Mouse (Mus musculus) liver, embryonic 13.5 days (tissue): ENCODE results near the gene Tango2. TPM values are rescaled to one million over a fixed set of nuclear protein-coding genes. Genes with fewer than 3 reads are reported as not detected.
"Not testable (repeated sequence)": the region's sequence is repeated elsewhere in the genome, so short reads cannot be mapped to it uniquely, and the experiment has no call there.

ENCODE experiments used
- ATAC-seq: fragments of 200-750 bp; cut with Nextera tagmentation; 2 replicates; pipeline ENCODE4 v1.8.0; 2017; ENCODE audit warnings: low read depth, mild to moderate bottlenecking, moderate number of reproducible peaks, moderate library complexity
- DNase-seq: peaks from one replicate; pipeline ENCODE4 v3.0.0; 2022
- H3K27ac ChIP-seq: fragments of 300-500 bp; sonication (generic); 2 replicates; pipeline ENCODE4 v1.5.1; 2015; ENCODE audit warnings: moderate library complexity, mild to moderate bottlenecking, inconsistent platforms
- H3K27me3 ChIP-seq: fragments of 300-500 bp; sonication (generic); 2 replicates; pipeline ENCODE4 v1.6.1; 2015; ENCODE audit warnings: mild to moderate bottlenecking, inconsistent platforms
- H3K36me3 ChIP-seq: fragments of 300-500 bp; sonication (generic); 2 replicates; pipeline ENCODE4 v1.6.1; 2015; ENCODE audit warnings: mild to moderate bottlenecking, inconsistent platforms
- H3K4me1 ChIP-seq: fragments of 300-500 bp; sonication (generic); replicated peaks from 2 replicates; pipeline ENCODE4 v1.6.1; 2015; ENCODE audit warnings: inconsistent platforms
- H3K4me2 ChIP-seq: fragments of 300-500 bp; sonication (generic); 2 replicates; pipeline ENCODE4 v1.6.1; 2015; ENCODE audit warnings: inconsistent platforms, mild to moderate bottlenecking, moderate library complexity
- H3K4me3 ChIP-seq: fragments of 300-500 bp; sonication (generic); replicated peaks from 2 replicates; pipeline ENCODE4 v1.5.1; 2015; ENCODE audit warnings: mild to moderate bottlenecking, inconsistent platforms
- H3K9ac ChIP-seq: fragments of 300-500 bp; sonication (generic); 2 replicates; pipeline ENCODE4 v1.6.1; 2015; ENCODE audit warnings: mild to moderate bottlenecking, inconsistent platforms
- H3K9me3 ChIP-seq: fragments of 300-500 bp; sonication (generic); replicated peaks from 2 replicates; pipeline ENCODE4 v1.6.1; 2016; ENCODE audit warnings: inconsistent platforms
- WGBS: fragments of 180-500 bp; shearing (Covaris S2); methylation state at CpG from one replicate; pipeline ENCODE4 v1.1.7; 2015; ENCODE audit not compliant: insufficient replicate concordance; 5-methylcytosine and 5-hydroxymethylcytosine counted together
- polyA plus RNA-seq: library from polyadenylated mRNA; unstranded; fragments of >200 nt; fragmentation: Nextera tagmentation; extraction: Ambion mirVana; gene quantifications from 2 replicates; pipeline ENCODE4 v1.2.1, GENCODE M21; 2015

Gene Tango2
- polyA plus RNA-seq, 1 experiment from 2014 or later, result 69.6 TPM

GRCm38 (mm10) chr16:18289614-18290013 is 58.3 kb downstream of the Tango2 start:
- Histone ChIP-seq H3K36me3 (peaks cover 27% of the 10 kb centered on the region), H3K4me3 (peak overlapping the region; percentile 94), H3K4me1 (peaks cover 35% of the 10 kb centered on the region), H3K4me2 (peak overlapping the region; percentile 58), H3K9ac (peak overlapping the region; percentile 68), H3K27ac (peak overlapping the region; percentile 75)
- not testable (repeated sequence) for DNase-seq, ATAC-seq, H3K27me3 ChIP-seq, H3K9me3 ChIP-seq
- WGBS, result 3% methylated on average over 10 of the region's 10 CpGs

GRCm38 (mm10) chr16:18289067-18289588 is 58.8 kb downstream of the Tango2 start, which contains the start of gene Dgcr8:
Gene Dgcr8, minus strand, starts transcription at chr16:18289246.
- peak within 1 kb of the TSS; percentile 92 for H3K27ac ChIP-seq

GRCm38 (mm10) chr16:18288581-18289061 is 59.3 kb downstream of the Tango2 start:
- Histone ChIP-seq H3K27ac (peak overlapping the region; percentile 92), H3K36me3 (peaks cover 37% of the 10 kb centered on the region), H3K4me1 (peaks cover 35% of the 10 kb centered on the region), H3K9ac (peak overlapping the region; percentile 97), H3K4me3 (peak overlapping the region; percentile 94), H3K4me2 (peak overlapping the region; percentile 96), H3K9me3 (no peaks in the 10 kb centered on the region), H3K27me3 (no peaks in the 10 kb centered on the region)
- DNase-seq (peak; percentile 77), ATAC-seq (peak; percentile 87)
- WGBS, result 1% methylated on average over 28 of the region's 31 CpGs

More at GRCm38 (mm10) chr16:18289067-18289588, 58.8 kb downstream of the Tango2 start, which contains the start of gene Dgcr8:
- H3K9me3 ChIP-seq, result no peaks in the 10 kb centered on the region
- peaks cover 35% of the 10 kb centered on the region for H3K4me1 ChIP-seq
- peak within 1 kb of the TSS; percentile 96 for H3K4me2 ChIP-seq
- under 1% methylated on average over 71 of the region's 71 CpGs for WGBS
- peaks cover 32% of the 10 kb centered on the region for H3K36me3 ChIP-seq
- H3K9ac ChIP-seq, result peak within 1 kb of the TSS; percentile 97
- no peaks in the 10 kb centered on the region for H3K27me3 ChIP-seq
- peak; percentile 97 for ATAC-seq
- DNase-seq, result peak; percentile 99
- H3K4me3 ChIP-seq, result peak within 1 kb of the TSS; percentile 94

- H3K4me3 ChIP-seq, result peak overlapping the region; percentile 94
- WGBS, result 3% methylated on average over 4 of the region's 4 CpGs
- no peaks in the 10 kb centered on the region for H3K9me3 ChIP-seq
- H3K9ac ChIP-seq, result peak overlapping the region; percentile 97
- DNase-seq (peak; percentile 19), ATAC-seq (no peak)
- H3K4me1 ChIP-seq, result peaks cover 35% of the 10 kb centered on the region
- peaks cover 41% of the 10 kb centered on the region for H3K36me3 ChIP-seq
- H3K4me2 ChIP-seq, result peak overlapping the region; percentile 96
- no peaks in the 10 kb centered on the region for H3K27me3 ChIP-seq
- peak overlapping the region; percentile 92 for H3K27ac ChIP-seq
Observed at GRCm38 (mm10) chr16:18288166-18288565, 59.7 kb downstream of the Tango2 start.

- Histone ChIP-seq H3K27ac (no peak overlapping the region), H3K27me3 (no peaks in the 10 kb centered on the region), H3K9me3 (no peaks in the 10 kb centered on the region), H3K4me3 (no peak overlapping the region), H3K4me2 (no peak overlapping the region), H3K9ac (no peak overlapping the region), H3K36me3 (peaks cover 98% of the 10 kb centered on the region), H3K4me1 (no peaks in the 10 kb centered on the region)
- WGBS, result 85% methylated on average over 2 of the region's 2 CpGs
- ATAC-seq (no peak), DNase-seq (no peak)
Observed at GRCm38 (mm10) chr16:18275166-18275565, 72.7 kb downstream of the Tango2 start.

GRCm38 (mm10) chr16:18268182-18268581 is 79.7 kb downstream of the Tango2 start:
- WGBS, result 89% methylated on average over 5 of the region's 5 CpGs
- no peak overlapping the region for H3K9ac ChIP-seq
- H3K4me3 ChIP-seq, result no peak overlapping the region
- H3K4me1 ChIP-seq, result no peaks in the 10 kb centered on the region
- DNase-seq (no peak), ATAC-seq (no peak)
- H3K4me2 ChIP-seq, result no peak overlapping the region
- H3K9me3 ChIP-seq, result no peaks in the 10 kb centered on the region
- no peaks in the 10 kb centered on the region for H3K27me3 ChIP-seq
- H3K36me3 ChIP-seq, result peaks cover 94% of the 10 kb centered on the region
- no peak overlapping the region for H3K27ac ChIP-seq

GRCm38 (mm10) chr16:18265024-18265423 is 82.9 kb downstream of the Tango2 start:
- DNase-seq (no peak), ATAC-seq (no peak)
- Histone ChIP-seq H3K27me3 (no peaks in the 10 kb centered on the region), H3K4me3 (no peak overlapping the region), H3K4me1 (no peaks in the 10 kb centered on the region), H3K36me3 (peaks cover 90% of the 10 kb centered on the region), H3K4me2 (no peak overlapping the region), H3K9me3 (no peaks in the 10 kb centered on the region), H3K27ac (no peak overlapping the region), H3K9ac (no peak overlapping the region)
- WGBS, result 79% methylated on average over 2 of the region's 2 CpGs

- Histone ChIP-seq H3K9me3 (no peaks in the 10 kb centered on the region), H3K27ac (no peak within 1 kb of the TSS), H3K4me1 (peaks cover 7% of the 10 kb centered on the region), H3K27me3 (no peaks in the 10 kb centered on the region), H3K4me2 (no peak within 1 kb of the TSS), H3K9ac (no peak within 1 kb of the TSS), H3K4me3 (no peak within 1 kb of the TSS), H3K36me3 (peaks cover 95% of the 10 kb centered on the region)
- WGBS, result 85% methylated on average over 2 of the region's 2 CpGs
- DNase-seq, result no peak
- ATAC-seq, result no peak
Observed at GRCm38 (mm10) chr16:18258221-18258620, 89.7 kb downstream of the Tango2 start, which contains the start of gene Gm49776. Gene Gm49776, minus strand, starts transcription at chr16:18258321.

- no peaks in the 10 kb centered on the region for H3K27me3 ChIP-seq
Observed at GRCm38 (mm10) chr16:18253866-18254265, 94.0 kb downstream of the Tango2 start.

GRCm38 (mm10) chr16:18252736-18253135 is 95.2 kb downstream of the Tango2 start:
- H3K4me1 ChIP-seq, result peaks cover 43% of the 10 kb centered on the region
- no peaks in the 10 kb centered on the region for H3K9me3 ChIP-seq
- ATAC-seq (no peak), DNase-seq (no peak)
- H3K36me3 ChIP-seq, result peaks cover 80% of the 10 kb centered on the region
- no peak overlapping the region for H3K4me3 ChIP-seq
- H3K27ac ChIP-seq, result no peak overlapping the region
- H3K4me2 ChIP-seq, result no peak overlapping the region
- 72% methylated on average over 6 of the region's 6 CpGs for WGBS
- H3K9ac ChIP-seq, result peak overlapping the region; percentile 17; the same call in 1 of the 2 replicates
- no peaks in the 10 kb centered on the region for H3K27me3 ChIP-seq

More at GRCm38 (mm10) chr16:18253866-18254265, 94.0 kb downstream of the Tango2 start:
- 69% methylated on average over 1 of the region's 1 CpGs for WGBS
- Histone ChIP-seq H3K36me3 (peaks cover 90% of the 10 kb centered on the region), H3K9me3 (no peaks in the 10 kb centered on the region), H3K4me3 (no peak overlapping the region), H3K9ac (no peak overlapping the region), H3K27ac (no peak overlapping the region), H3K4me1 (peaks cover 43% of the 10 kb centered on the region), H3K4me2 (no peak overlapping the region)
- no peak for DNase-seq
- ATAC-seq, result no peak

- H3K27me3 ChIP-seq, result no peaks in the 10 kb centered on the region
- H3K4me2 ChIP-seq, result peak overlapping the region; percentile 95
- WGBS, result 79% methylated on average over 10 of the region's 10 CpGs
- H3K9ac ChIP-seq, result peak overlapping the region; percentile 93
- H3K36me3 ChIP-seq, result peaks cover 75% of the 10 kb centered on the region
- H3K4me1 ChIP-seq, result peaks cover 59% of the 10 kb centered on the region
- H3K4me3 ChIP-seq, result peak overlapping the region; percentile 94
- ATAC-seq, result no peak
- peak overlapping the region; percentile 91 for H3K27ac ChIP-seq
- no peak for DNase-seq
- H3K9me3 ChIP-seq, result no peaks in the 10 kb centered on the region
Observed at GRCm38 (mm10) chr16:18250828-18251790, 96.8 kb downstream of the Tango2 start.
